Mouse (Mus musculus): ENCODE data around the gene Rnf11.

GRCm38 (mm10) chr4:109531111-109531510, 46.6 kb upstream of the Rnf11 start, which contains the start of gene 4930522H14Rik:
- TF ChIP-seq CTCF (IDR thresholded peaks at IDR 0.05; ENCODE audit: borderline replicate concordance, control insufficient read depth, extremely low read depth, insufficient read depth, low read length, poor library complexity) (no peak), POLR2A (IDR thresholded peaks at IDR 0.05; ENCODE audit: control insufficient read depth, extremely low read depth, insufficient read depth, low read length, poor library complexity) (no peak)

Measured in thymus, adult 2 months (tissue).